Mouse (Mus musculus) layer of hippocampus, adult 9-10 months (tissue): ENCODE data around the gene Cdkal1.

ENCODE experiments used
- DNase-seq: peaks from one replicate; pipeline ENCODE4 v3.0.0; 2022; ENCODE audit warnings: low spot score

The Cdkal1 gene

GRCm38 (mm10) chr13:29627438-29628124 is 227.9 kb downstream of the Cdkal1 start:
- DNase-seq = no peak

GRCm38 (mm10) chr13:29624929-29625328 is 230.5 kb downstream of the Cdkal1 start:
- no peak for DNase-seq

- no peak for DNase-seq
Observed at GRCm38 (mm10) chr13:29623636-29624239, 231.7 kb downstream of the Cdkal1 start.

- no peak for DNase-seq
Observed at GRCm38 (mm10) chr13:29621881-29622280, 233.6 kb downstream of the Cdkal1 start.

- no peak for DNase-seq
Observed at GRCm38 (mm10) chr13:29621363-29621762, 234.1 kb downstream of the Cdkal1 start.

- DNase-seq = no peak
Observed at GRCm38 (mm10) chr13:29620826-29621225, 234.6 kb downstream of the Cdkal1 start.

GRCm38 (mm10) chr13:29616654-29617171 is 238.8 kb downstream of the Cdkal1 start:
- no peak for DNase-seq

GRCm38 (mm10) chr13:29615987-29616386 is 239.5 kb downstream of the Cdkal1 start:
- no peak for DNase-seq

- DNase-seq = no peak
Observed at GRCm38 (mm10) chr13:29615081-29615480, 240.4 kb downstream of the Cdkal1 start.

GRCm38 (mm10) chr13:29610051-29610931 is 245.2 kb downstream of the Cdkal1 start:
- DNase-seq = no peak

- DNase-seq = no peak
Observed at GRCm38 (mm10) chr13:29609441-29609840, 246.0 kb downstream of the Cdkal1 start.

GRCm38 (mm10) chr13:29604241-29604640 is 251.2 kb downstream of the Cdkal1 start:
- no peak for DNase-seq

GRCm38 (mm10) chr13:29603597-29603996 is 251.9 kb downstream of the Cdkal1 start:
- DNase-seq = no peak

GRCm38 (mm10) chr13:29601033-29601432 is 254.4 kb downstream of the Cdkal1 start:
- no peak for DNase-seq

- DNase-seq = no peak
Observed at GRCm38 (mm10) chr13:29599646-29600045, 255.8 kb downstream of the Cdkal1 start.

- no peak for DNase-seq
Observed at GRCm38 (mm10) chr13:29596735-29597134, 258.7 kb downstream of the Cdkal1 start.

GRCm38 (mm10) chr13:29593096-29593495 is 262.4 kb downstream of the Cdkal1 start:
- no peak for DNase-seq

- DNase-seq = no peak
Observed at GRCm38 (mm10) chr13:29590685-29591084, 264.8 kb downstream of the Cdkal1 start.

GRCm38 (mm10) chr13:29590164-29590563 is 265.3 kb downstream of the Cdkal1 start:
- DNase-seq = no peak

- DNase-seq = no peak
Observed at GRCm38 (mm10) chr13:29588693-29589092, 266.8 kb downstream of the Cdkal1 start.

GRCm38 (mm10) chr13:29581762-29582700 is 273.4 kb downstream of the Cdkal1 start:
- no peak for DNase-seq
